Mouse (Mus musculus): ENCODE results near the gene Zzef1.

GRCm38 (mm10) chr11:72764270-72764669 is 31.8 kb upstream of the Zzef1 start:
- TF ChIP-seq POLR2A (IDR thresholded peaks at IDR 0.05; ENCODE audit: borderline replicate concordance, low read depth, low read length): no peak
- no peak for TF ChIP-seq CTCF (IDR thresholded peaks at IDR 0.05; ENCODE audit: low read depth, low read length)
